Mouse (Mus musculus) layer of hippocampus, adult 2 months (tissue): ENCODE measurements around the gene Tuba1a. TPM values are rescaled to one million over a fixed set of nuclear protein-coding genes. Genes with fewer than 3 reads are reported as not detected.
A peak's percentile ranks its signal among the peaks of the same experiment; 100 is the strongest.
"Not testable (repeated sequence)": the region's sequence is repeated elsewhere in the genome, so short reads cannot be mapped to it uniquely, and the experiment has no call there.

ENCODE experiments used
- DNase-seq, 2 experiments: peaks; one replicate each; pipeline ENCODE4 v3.0.0; 2022; ENCODE audit warnings: low spot score in 2 of 2
- H3K27ac ChIP-seq: fragments of 200-600 bp; 2 replicates; pipeline ENCODE4 v1.8.1; 2022
- H3K4me3 ChIP-seq: fragments of 200-600 bp; 2 replicates; pipeline ENCODE4 v1.8.1; 2022; ENCODE audit warnings: mild to moderate bottlenecking
- CTCF ChIP-seq: fragments of 200-600 bp; conservative IDR thresholded peaks from 2 replicates; pipeline ENCODE4 v1.8.1; 2022; ENCODE audit warnings: antibody characterized with exemption, mild to moderate bottlenecking, moderate library complexity
- total RNA-seq, 2 experiments: library from RNA; stranded (reverse); gene quantifications; 2 replicates each; pipeline ENCODE4 v1.2.3; 2021

Tuba1a gene
- total RNA-seq, 2 experiments from 2014 or later: 768 to 781 TPM

GRCm38 (mm10) chr15:98922581-98922980 is 30.9 kb downstream of the Tuba1a start:
- Histone ChIP-seq H3K27ac (no peak overlapping the region), H3K4me3 (no peak overlapping the region)
- no peak for TF ChIP-seq CTCF
- no peak for DNase-seq

DNA sequence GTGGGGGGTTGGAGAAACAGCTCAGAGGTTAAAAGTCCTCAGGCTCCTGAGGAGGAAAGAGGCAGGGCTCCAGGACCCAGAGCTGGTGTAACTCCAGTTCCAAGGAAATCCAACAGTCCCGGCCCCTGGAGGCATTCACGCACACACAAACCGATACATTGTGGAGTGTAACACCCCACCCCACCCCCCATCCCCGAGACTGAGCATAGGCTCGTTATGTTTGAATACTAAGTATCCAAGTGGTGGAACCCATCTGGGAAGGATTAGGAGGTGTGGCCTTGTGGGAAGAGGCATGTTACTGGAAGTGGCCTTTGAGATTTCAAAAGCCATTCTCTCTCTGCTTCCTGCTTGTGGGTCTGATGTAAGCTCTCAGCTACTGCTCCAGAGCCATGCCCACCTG is 32.0 kb downstream of the Tuba1a start:
- H3K4me3 ChIP-seq: no peak overlapping the region
- DNase-seq: no peak
- no peak overlapping the region for H3K27ac ChIP-seq
- TF ChIP-seq CTCF: no peak

DNA sequence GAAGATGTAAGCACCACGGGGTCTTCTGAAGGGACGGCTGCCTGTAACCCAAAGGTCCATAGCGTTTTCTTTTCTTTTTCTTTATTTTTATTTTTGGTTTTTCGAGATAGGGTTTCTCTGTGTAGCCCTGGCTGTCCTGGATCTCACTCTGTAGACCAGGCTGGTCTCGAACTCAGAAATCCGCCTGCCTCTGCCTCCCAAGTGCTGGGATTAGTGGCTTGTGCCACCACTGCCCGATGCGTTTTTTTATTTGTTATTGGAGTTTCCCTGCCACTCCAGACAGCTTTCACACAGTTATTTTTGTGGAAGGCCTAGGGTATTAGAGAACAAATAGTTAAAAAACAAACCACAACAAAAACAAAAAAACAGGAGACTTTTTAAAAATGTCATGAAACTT is 35.0 kb downstream of the Tuba1a start:
- H3K27ac ChIP-seq: peak overlapping the region; percentile 95
- DNase-seq: not testable (repeated sequence)

GRCm38 (mm10) chr15:98917538-98918498 is 35.7 kb downstream of the Tuba1a start, which contains the start of gene Lmbr1l:
TSS of gene Lmbr1l (minus strand) at chr15:98918231.
- peak; percentile 99 to 100 for DNase-seq
- no peak; the same call in 1 of the 2 replicates for TF ChIP-seq CTCF
- H3K4me3 ChIP-seq: peak within 1 kb of the TSS; percentile 82
- H3K27ac ChIP-seq: peak within 1 kb of the TSS; percentile 95

More for the DNA sequence above, 35.0 kb downstream of the Tuba1a start:
- H3K4me3 ChIP-seq: peak overlapping the region; percentile 82

DNA sequence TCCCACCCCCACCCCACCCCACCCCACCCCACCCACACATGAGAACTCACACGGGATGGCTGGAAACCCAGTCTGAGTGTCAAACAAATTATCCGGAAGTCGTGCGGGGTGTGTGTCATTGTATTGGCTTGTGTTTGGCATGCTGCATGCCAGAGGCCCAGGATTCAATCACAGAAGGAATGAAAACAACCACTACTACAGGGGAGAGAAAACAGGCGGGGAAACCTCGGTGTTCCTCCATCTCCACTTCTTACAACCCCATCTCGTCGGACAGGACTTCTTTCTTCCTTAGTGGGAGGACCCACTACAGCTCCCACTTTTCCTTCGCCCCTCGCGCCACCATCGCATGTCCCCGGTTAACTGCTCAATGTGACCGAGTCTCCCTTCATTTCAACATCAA is 36.4 kb downstream of the Tuba1a start:
- Histone ChIP-seq H3K27ac (peak overlapping the region; percentile 95), H3K4me3 (peak overlapping the region; percentile 82)
- TF ChIP-seq CTCF: no peak
- no peak for DNase-seq

DNA sequence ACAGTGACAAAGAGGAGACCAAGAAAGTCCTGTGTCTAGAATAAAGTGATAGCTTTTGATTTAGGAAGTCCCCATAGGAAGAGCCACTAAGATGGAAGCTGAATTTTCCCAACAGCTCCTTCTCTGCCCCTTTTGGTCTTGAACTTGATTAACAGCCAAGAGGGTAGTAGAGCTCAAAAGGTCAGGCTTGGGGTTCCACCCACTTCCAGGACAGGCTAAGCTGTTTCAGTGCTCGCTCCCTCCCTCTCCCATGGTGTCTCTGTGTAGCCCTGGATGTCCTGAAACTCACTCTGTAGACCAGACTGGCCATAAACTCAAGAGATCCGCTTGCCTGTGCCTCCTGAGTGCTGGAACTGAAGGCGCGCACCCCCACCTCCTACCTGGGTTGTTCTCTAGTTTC is 37.5 kb downstream of the Tuba1a start:
- no peak overlapping the region for H3K27ac ChIP-seq
- no peak overlapping the region for H3K4me3 ChIP-seq
- TF ChIP-seq CTCF: no peak
- no peak for DNase-seq

- no peak for TF ChIP-seq CTCF
- Histone ChIP-seq H3K27ac (no peak overlapping the region), H3K4me3 (no peak overlapping the region)
- DNase-seq: no peak
These were observed 38.6 kb downstream of the Tuba1a start for GRCm38 (mm10) chr15:98914903-98915302.

- peak; percentile 85 for TF ChIP-seq CTCF
- DNase-seq: peak in 1 of 2 experiments; percentile 46
- Histone ChIP-seq H3K27ac (no peak overlapping the region), H3K4me3 (no peak overlapping the region)
These were observed 48.8 kb downstream of the Tuba1a start for GRCm38 (mm10) chr15:98904692-98905091.

DNA sequence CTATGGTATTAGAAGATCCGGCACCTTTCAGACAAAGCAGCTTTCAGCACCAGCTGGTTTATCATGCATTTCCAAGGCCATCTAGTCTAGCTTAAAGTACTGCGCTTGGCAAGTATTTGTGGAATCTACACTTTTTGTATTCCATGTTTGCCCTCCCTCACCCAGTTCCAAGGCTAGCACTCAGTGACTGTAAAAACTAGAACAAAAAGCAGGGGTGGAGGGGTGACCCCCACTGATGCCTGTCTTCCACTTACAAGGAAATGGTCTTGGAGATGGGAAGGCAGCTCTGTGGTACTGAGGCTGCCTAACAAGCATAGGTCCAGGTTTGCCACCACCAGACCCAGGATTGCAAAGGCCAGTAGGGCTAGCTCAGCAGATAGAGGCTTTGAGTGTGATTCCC is 50.9 kb downstream of the Tuba1a start:
- Histone ChIP-seq H3K27ac (no peak overlapping the region), H3K4me3 (no peak overlapping the region)
- no peak for DNase-seq
- TF ChIP-seq CTCF: no peak

DNA sequence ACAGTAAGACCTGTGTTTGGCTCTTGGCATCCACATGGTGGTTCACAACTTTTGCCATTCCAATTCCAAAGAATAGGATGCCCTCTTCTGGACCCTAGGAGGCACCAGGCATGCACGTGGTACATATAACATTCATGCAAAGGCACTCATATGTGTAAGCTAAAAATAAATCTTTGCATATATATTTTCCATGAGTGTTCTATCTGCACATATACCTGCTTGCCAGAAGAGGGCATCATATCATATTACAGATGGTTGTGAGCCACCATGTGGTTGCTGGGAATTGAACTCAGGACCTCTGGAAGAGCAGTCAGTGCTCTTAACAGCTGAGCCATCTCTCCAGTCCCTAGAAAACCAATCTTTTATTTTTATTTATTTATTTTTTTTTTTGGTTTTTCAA is 52.0 kb downstream of the Tuba1a start:
- peak; percentile 44 for TF ChIP-seq CTCF
- no peak for DNase-seq
- Histone ChIP-seq H3K27ac (no peak overlapping the region), H3K4me3 (no peak overlapping the region)

Other genes with a start within 250 kb of the Tuba1a start
- 1 to 10 TPM; 6.7 to 9.5 TPM for gene Ccdc65, start 245.5 kb downstream of the Tuba1a start, total RNA-seq
- 1 to 10 TPM in 1 of 2 experiments, under 1 TPM in 1; 0.66 to 1.3 TPM for gene Fkbp11, start 225.5 kb downstream of the Tuba1a start, total RNA-seq
- gene Arf3, start 190.5 kb downstream of the Tuba1a start, total RNA-seq: 100 to 1,000 TPM; 820 to 852 TPM
- gene Wnt10b, start 175.6 kb downstream of the Tuba1a start, total RNA-seq: under 1 TPM; 0.15 to 0.38 TPM
- not detected for gene Wnt1, start 163.8 kb downstream of the Tuba1a start, total RNA-seq
- gene Ddn, start 144.2 kb downstream of the Tuba1a start, total RNA-seq: 1,000 to 10,000 TPM; 1,636 to 1,683 TPM
- 10 to 100 TPM; 50.3 to 51.9 TPM for gene Prkag1, start 122.2 kb downstream of the Tuba1a start, total RNA-seq
- 100 to 1,000 TPM in 1 of 2 experiments, 10 to 100 TPM in 1; 89.3 to 106 TPM for gene Kmt2d, start 82.5 kb downstream of the Tuba1a start, total RNA-seq
- 1 to 10 TPM; 8.5 TPM for gene Rhebl1, start 59.2 kb downstream of the Tuba1a start, total RNA-seq
- under 1 TPM; 0.10 to 0.12 TPM for gene Dhh, start 55.2 kb downstream of the Tuba1a start, total RNA-seq
- gene Lmbr1l, start 35.5 kb downstream of the Tuba1a start, total RNA-seq: 10 to 100 TPM; 17.0 to 20.6 TPM
- 100 to 1,000 TPM; 466 to 491 TPM for gene Tuba1b, start 19.1 kb downstream of the Tuba1a start, total RNA-seq
- gene Gm49450, start 152 bp downstream of the Tuba1a start, total RNA-seq: not detected
- gene Tuba1c, start 76.2 kb upstream of the Tuba1a start, total RNA-seq: 10 to 100 TPM; 49.6 to 51.1 TPM
- under 1 TPM; 0.67 to 0.83 TPM for gene Prph, start 101.5 kb upstream of the Tuba1a start, total RNA-seq
- under 1 TPM; 0.36 to 0.64 TPM for gene Troap, start 120.9 kb upstream of the Tuba1a start, total RNA-seq
- gene C1ql4, start 134.1 kb upstream of the Tuba1a start, total RNA-seq: not detected
- under 1 TPM in 1 of 2 experiments, not detected in 1; 0.31 TPM for gene Dnajc22, start 139.5 kb upstream of the Tuba1a start, total RNA-seq
- gene Spats2, start 172.2 kb upstream of the Tuba1a start, total RNA-seq: 10 to 100 TPM; 29.2 to 30.9 TPM